7 mouse cellular contexts compared by ENCODE assay signal in genomic region chr4:133729541-133730093, GRCm38 (mm10). TPM values are rescaled to one million over a fixed set of nuclear protein-coding genes. Genes with fewer than 3 reads are reported as not detected.
A peak's percentile ranks its signal among the peaks of the same experiment; 100 is the strongest.
DNase-seq lines count a peak whose midpoint lies in the region; ATAC-seq lines count a peak whose summit lies in the region.

No protein-coding gene starts in this region.

- H3K4me1 ChIP-seq in intestine, embryonic 16.5 days (ENCODE audit: control insufficient read depth, insufficient read depth, low read length): peaks cover 77% of the 10 kb centered on the region

- peak overlapping the region; percentile 31; the same call in 1 of the 2 replicates for H3K9ac ChIP-seq in intestine, embryonic 16.5 days (ENCODE audit: low read depth, low read length)

- peak overlapping the region; percentile 72 for H3K27ac ChIP-seq in intestine, embryonic 16.5 days (ENCODE audit: low read length)

- WGBS in intestine, embryonic 16.5 days: 2% methylated on average over 16 of the region's 16 CpGs

- peak; percentile 88 for DNase-seq in adrenal gland, adult 2 months
- peak; percentile 70 for DNase-seq in embryo, embryonic 11.5 days (ENCODE audit: low read depth, low spot score)
- peak; percentile 62 to 66 for DNase-seq in gastrocnemius, postnatal 36 days
- peak; percentile 80 to 97 for DNase-seq in left cerebral cortex, postnatal 25 days (ENCODE audit: low spot score in 2 of 2)
- peak; percentile 86 for DNase-seq in mesoderm, embryonic 11.5 days (ENCODE audit: low read depth, low spot score)
- DNase-seq in skeletal muscle tissue, adult 2 months (ENCODE audit: low read depth, low spot score): peak; percentile 76

- H3K4me2 ChIP-seq in intestine, embryonic 16.5 days (ENCODE audit: low read depth, low read length): peak overlapping the region; percentile 44

- no peaks in the 10 kb centered on the region for H3K36me3 ChIP-seq in intestine, embryonic 16.5 days (ENCODE audit: control insufficient read depth, insufficient read depth, low read length)

- intact Hi-C loops in gastrocnemius, postnatal 36 days (cut with DNase I): no loop called here
- intact Hi-C loops in left cerebral cortex, postnatal 25 days (cut with DNase I): loop anchor here (1.0 to 2.0 kb wide), 3 partner anchors 23 to 57 kb away; partner anchors contain the start of genes Arid1a and Pigv

- peak; percentile 91 for ATAC-seq in intestine, embryonic 16.5 days

- no peaks in the 10 kb centered on the region for H3K27me3 ChIP-seq in intestine, embryonic 16.5 days (replicated peaks; ENCODE audit: control insufficient read depth, insufficient read depth, low read length)

- no peaks in the 10 kb centered on the region for H3K9me3 ChIP-seq in intestine, embryonic 16.5 days (ENCODE audit: control insufficient read depth, low read length)

- H3K4me3 ChIP-seq in intestine, embryonic 16.5 days (ENCODE audit: low read length): peak overlapping the region; percentile 5; the same call in 1 of the 2 replicates

RNA-seq across cellular contexts. Expression of gene Arid1a, which starts 27.0 kb away (rescaled TPM):
- total RNA-seq in adrenal gland, adult 2 months (2021): 10 to 100 TPM; 45.9 to 48.6 TPM
- 69.7 and 74.0 TPM in 2 replicates for polyA plus RNA-seq in adrenal gland, adult 2 months (2012; rRNA removed)
- 10 to 100 TPM; 18.1 to 24.4 TPM for total RNA-seq in gastrocnemius, postnatal 36 days (2021)
- polyA plus RNA-seq in intestine, embryonic 16.5 days (2015; fragmentation: Nextera tagmentation; extraction: Ambion mirVana): 17.8 and 18.5 TPM in 2 replicates
- 10 to 100 TPM; 81.0 to 88.3 TPM for total RNA-seq in left cerebral cortex, postnatal 25 days (2021)

RNA-seq across cellular contexts. Expression of gene Pigv, which starts 57.2 kb away (rescaled TPM):
- total RNA-seq in adrenal gland, adult 2 months (2021): 10 to 100 TPM; 13.0 to 19.7 TPM
- polyA plus RNA-seq in adrenal gland, adult 2 months (2012; rRNA removed): 13.4 and 14.0 TPM in 2 replicates
- 10 to 100 TPM in 1 of 2 experiments, 1 to 10 TPM in 1; 8.4 to 10.4 TPM for total RNA-seq in gastrocnemius, postnatal 36 days (2021)
- 16.6 and 18.5 TPM in 2 replicates for polyA plus RNA-seq in intestine, embryonic 16.5 days (2015; fragmentation: Nextera tagmentation; extraction: Ambion mirVana)
- 1 to 10 TPM; 6.9 to 7.4 TPM for total RNA-seq in left cerebral cortex, postnatal 25 days (2021)

Comparison
In these comparisons a context has a peak if more than half of its experiments do, and no peak if none do; other contexts are left out.
1. Peak in every context shown above with its lines: DNase-seq, ATAC-seq, H3K4me3 ChIP-seq and H3K27ac ChIP-seq.